Comparison of ENCODE assay signal across 11 mouse cellular contexts in genomic region chr7:28490903-28491302, GRCm38 (mm10). TPM values are rescaled to one million over a fixed set of nuclear protein-coding genes. Genes with fewer than 3 reads are reported as not detected.
DNase-seq lines count a peak whose midpoint lies in the region; ATAC-seq lines count a peak whose summit lies in the region.
"Had no signal": no experiment of that assay in that cellular context is flagged by ENCODE, and none has a peak within 500 bp of the region (broad histone marks: within the 10 kb centered on the region; RNA-seq: fewer than 3 reads in every experiment).

No protein-coding gene starts in this region.

- no peaks in the 10 kb centered on the region for H3K36me3 ChIP-seq in heart, embryonic 15.5 days
- H3K36me3 ChIP-seq in embryonic facial prominence, embryonic 11.5 days (replicated peaks; ENCODE audit: control insufficient read depth, insufficient read depth, low read depth, low read length), result no peaks in the 10 kb centered on the region
- H3K36me3 ChIP-seq in limb, embryonic 13.5 days, result no peaks in the 10 kb centered on the region
- H3K36me3 ChIP-seq: midbrain, embryonic 10.5 days had no signal

- no peaks in the 10 kb centered on the region for H3K9me3 ChIP-seq in heart, embryonic 15.5 days (replicated peaks)
- no peaks in the 10 kb centered on the region for H3K9me3 ChIP-seq in embryonic facial prominence, embryonic 11.5 days (replicated peaks; ENCODE audit: control insufficient read depth, low read length)
- no peaks in the 10 kb centered on the region; the same call in 1 of the 2 replicates for H3K9me3 ChIP-seq in limb, embryonic 13.5 days
- H3K9me3 ChIP-seq: midbrain, embryonic 10.5 days had no signal

- DNase-seq in heart, adult 18-20 months, result no peak
- DNase-seq in ES-CJ7 (ENCODE audit: low read depth, low spot score), result peak; percentile 68
- DNase-seq in embryonic facial prominence, embryonic 11.5 days (ENCODE audit: low spot score), result no peak
- DNase-seq in spleen, postnatal 14 days (ENCODE audit: low spot score in 2 of 2), result no peak
- no peak for DNase-seq in layer of hippocampus, adult 8-10 months (ENCODE audit: low spot score in 2 of 2)
- DNase-seq in heart, adult 11 months, result no peak

- H3K9ac ChIP-seq in heart, embryonic 15.5 days, result no peak overlapping the region
- no peak overlapping the region for H3K9ac ChIP-seq in embryonic facial prominence, embryonic 11.5 days (replicated peaks; ENCODE audit: low read length)
- no peak overlapping the region for H3K9ac ChIP-seq in limb, embryonic 13.5 days

- H3K27ac ChIP-seq in heart, embryonic 15.5 days, result no peak overlapping the region
- no peak overlapping the region for H3K27ac ChIP-seq in embryonic facial prominence, embryonic 11.5 days (replicated peaks; ENCODE audit: low read depth, low read length)
- H3K27ac ChIP-seq in limb, embryonic 13.5 days, result no peak overlapping the region
- H3K27ac ChIP-seq: gastrocnemius, adult 2 months; midbrain, embryonic 10.5 days had no signal

- WGBS in heart, embryonic 15.5 days, result 28% methylated on average over 14 of the region's 14 CpGs
- WGBS in embryonic facial prominence, embryonic 11.5 days, result 28% methylated on average over 13 of the region's 14 CpGs
- 24% methylated on average over 14 of the region's 14 CpGs for WGBS in limb, embryonic 13.5 days

- no peak for ATAC-seq in heart, embryonic 15.5 days (replicated peaks; ENCODE audit: insufficient number of reproducible peaks, insufficient read depth, low FRiP score, low read depth)
- ATAC-seq in embryonic facial prominence, embryonic 11.5 days (replicated peaks; ENCODE audit: insufficient number of reproducible peaks, low FRiP score, low TSS enrichment, low read depth), result no peak; the same call in 1 of the 2 replicates
- no peak for ATAC-seq in limb, embryonic 13.5 days (ENCODE audit: low FRiP score, low read depth)

- H3K4me1 ChIP-seq in heart, embryonic 15.5 days (replicated peaks), result peaks cover 9% of the 10 kb centered on the region
- peaks cover 3% of the 10 kb centered on the region for H3K4me1 ChIP-seq in embryonic facial prominence, embryonic 11.5 days (ENCODE audit: control insufficient read depth, insufficient read depth, low read length)
- H3K4me1 ChIP-seq in limb, embryonic 13.5 days, result peaks cover 16% of the 10 kb centered on the region

- peak overlapping the region; percentile 25; the same call in 1 of the 2 replicates for H3K4me2 ChIP-seq in heart, embryonic 15.5 days
- H3K4me2 ChIP-seq in embryonic facial prominence, embryonic 11.5 days (ENCODE audit: low read depth, low read length), result 0 out of 2 replicates have a peak overlapping the region, but pooled peaks have one; percentile 13
- H3K4me2 ChIP-seq in limb, embryonic 13.5 days (replicated peaks), result peak overlapping the region; percentile 27

- H3K4me3 ChIP-seq in heart, embryonic 15.5 days, result no peak overlapping the region
- no peak overlapping the region for H3K4me3 ChIP-seq in embryonic facial prominence, embryonic 11.5 days (ENCODE audit: low read depth, low read length)
- no peak overlapping the region for H3K4me3 ChIP-seq in limb, embryonic 13.5 days
- H3K4me3 ChIP-seq: gastrocnemius, adult 2 months; midbrain, embryonic 10.5 days had no signal

- H3K27me3 ChIP-seq in heart, embryonic 15.5 days, result peaks cover 16% of the 10 kb centered on the region; the same call in 1 of the 2 replicates
- H3K27me3 ChIP-seq in embryonic facial prominence, embryonic 11.5 days (ENCODE audit: control insufficient read depth, insufficient read depth, low read length), result no peaks in the 10 kb centered on the region
- H3K27me3 ChIP-seq in limb, embryonic 13.5 days, result peaks cover 12% of the 10 kb centered on the region

RNA-seq across cellular contexts. Expression of gene Ifnl2, which starts 19.4 kb away (rescaled TPM):
- polyA plus RNA-seq in heart, embryonic 15.5 days (2015; fragmentation: Nextera tagmentation; extraction: Ambion mirVana), result not detected in 2 replicates
- total RNA-seq in heart, adult 18-20 months (2021), result not detected
- not detected in 2 replicates for polyA plus RNA-seq in embryonic facial prominence, embryonic 11.5 days (2014; fragmentation: Nextera tagmentation; extraction: Ambion mirVana)
- polyA plus RNA-seq in limb, embryonic 13.5 days (2015; fragmentation: Nextera tagmentation; extraction: Ambion mirVana), result not detected in 2 replicates
- not detected for total RNA-seq in layer of hippocampus, adult 8-10 months (2022)
- total RNA-seq: gastrocnemius, adult 2 months had no signal
- polyA plus RNA-seq: midbrain, embryonic 10.5 days; small intestine, adult 2 months had no signal

RNA-seq across cellular contexts. Expression of gene Ifnl3, which starts 31.7 kb away (rescaled TPM):
- polyA plus RNA-seq in heart, embryonic 15.5 days (2015; fragmentation: Nextera tagmentation; extraction: Ambion mirVana), result not detected in 2 replicates
- total RNA-seq in heart, adult 18-20 months (2021), result not detected
- polyA plus RNA-seq in embryonic facial prominence, embryonic 11.5 days (2014; fragmentation: Nextera tagmentation; extraction: Ambion mirVana), result not detected in 2 replicates
- polyA plus RNA-seq in limb, embryonic 13.5 days (2015; fragmentation: Nextera tagmentation; extraction: Ambion mirVana), result not detected in 2 replicates
- total RNA-seq in layer of hippocampus, adult 8-10 months (2022), result not detected
- total RNA-seq: gastrocnemius, adult 2 months had no signal
- polyA plus RNA-seq: midbrain, embryonic 10.5 days; small intestine, adult 2 months had no signal

RNA-seq across cellular contexts. Expression of gene Lrfn1, which starts 39.1 kb away (rescaled TPM):
- polyA plus RNA-seq in heart, embryonic 15.5 days (2015; fragmentation: Nextera tagmentation; extraction: Ambion mirVana), result 1.1 and 1.5 TPM in 2 replicates
- under 1 TPM; 0.46 to 0.65 TPM for total RNA-seq in heart, adult 18-20 months (2021)
- polyA plus RNA-seq in embryonic facial prominence, embryonic 11.5 days (2014; fragmentation: Nextera tagmentation; extraction: Ambion mirVana), result 4.4 and 5.7 TPM in 2 replicates
- 4.1 and 5.0 TPM in 2 replicates for polyA plus RNA-seq in limb, embryonic 13.5 days (2015; fragmentation: Nextera tagmentation; extraction: Ambion mirVana)
- total RNA-seq in layer of hippocampus, adult 8-10 months (2022), result 10 to 100 TPM; 68.2 to 77.3 (median 71.5) TPM

RNA-seq across cellular contexts. Expression of gene Sycn, which starts 49.8 kb away (rescaled TPM):
- polyA plus RNA-seq in heart, embryonic 15.5 days (2015; fragmentation: Nextera tagmentation; extraction: Ambion mirVana), result not detected in 2 replicates
- total RNA-seq in heart, adult 18-20 months (2021), result not detected
- polyA plus RNA-seq in embryonic facial prominence, embryonic 11.5 days (2014; fragmentation: Nextera tagmentation; extraction: Ambion mirVana), result not detected in 2 replicates
- not detected in 2 replicates for polyA plus RNA-seq in limb, embryonic 13.5 days (2015; fragmentation: Nextera tagmentation; extraction: Ambion mirVana)
- total RNA-seq in layer of hippocampus, adult 8-10 months (2022), result not detected
- total RNA-seq: gastrocnemius, adult 2 months had no signal
- polyA plus RNA-seq: midbrain, embryonic 10.5 days had no signal

RNA-seq across cellular contexts. Expression of gene Gmfg, which starts 53.7 kb away (rescaled TPM):
- 9.6 and 20.9 TPM in 2 replicates for polyA plus RNA-seq in heart, embryonic 15.5 days (2015; fragmentation: Nextera tagmentation; extraction: Ambion mirVana)
- 1 to 10 TPM; 5.4 to 7.8 TPM for total RNA-seq in heart, adult 18-20 months (2021)
- 8.3 and 8.9 TPM in 2 replicates for polyA plus RNA-seq in embryonic facial prominence, embryonic 11.5 days (2014; fragmentation: Nextera tagmentation; extraction: Ambion mirVana)
- 7.8 and 8.6 TPM in 2 replicates for polyA plus RNA-seq in limb, embryonic 13.5 days (2015; fragmentation: Nextera tagmentation; extraction: Ambion mirVana)
- total RNA-seq in layer of hippocampus, adult 8-10 months (2022), result 1 to 10 TPM; 1.6 to 5.2 (median 3.2) TPM
